Mouse (Mus musculus): ENCODE results near the gene 4932438H23Rik. TPM values are rescaled to one million over a fixed set of nuclear protein-coding genes. Genes with fewer than 3 reads are reported as not detected.

The 4932438H23Rik gene
- polyA plus RNA-seq, 1 experiment from 2014 or later, result 0.18 TPM

GRCm38 (mm10) chr16:91099444-91100065 lies 4.6 kb upstream of the 4932438H23Rik start:
- no peak overlapping the region for H3K9ac ChIP-seq
- H3K36me3 ChIP-seq, result no peaks in the 10 kb centered on the region
- no peaks in the 10 kb centered on the region for H3K9me3 ChIP-seq
- H3K4me2 ChIP-seq (replicated peaks), result no peak overlapping the region
- no peak for ATAC-seq (ENCODE audit: insufficient number of reproducible peaks, insufficient read depth, low FRiP score, low TSS enrichment)
- peaks cover 16% of the 10 kb centered on the region for H3K27me3 ChIP-seq
- no peaks in the 10 kb centered on the region; the same call in 1 of the 2 replicates for H3K4me1 ChIP-seq
- no peak overlapping the region for H3K27ac ChIP-seq
- 61% methylated on average over 16 of the region's 16 CpGs for WGBS
- no peak overlapping the region for H3K4me3 ChIP-seq

GRCm38 (mm10) chr16:91097858-91098257 lies 2.9 kb upstream of the 4932438H23Rik start:
- Histone ChIP-seq H3K9ac (no peak overlapping the region), H3K9me3 (no peaks in the 10 kb centered on the region), H3K4me1 (no peaks in the 10 kb centered on the region; the same call in 1 of the 2 replicates), H3K4me3 (no peak overlapping the region), H3K36me3 (no peaks in the 10 kb centered on the region), H3K27me3 (peaks cover 7% of the 10 kb centered on the region; the same call in 1 of the 2 replicates), H3K27ac (no peak overlapping the region), H3K4me2 (replicated peaks) (no peak overlapping the region)
- 88% methylated on average over 11 of the region's 11 CpGs for whole genome bisulfite sequencing
- ATAC-seq (ENCODE audit: insufficient number of reproducible peaks, insufficient read depth, low FRiP score, low TSS enrichment), result no peak

- ATAC-seq (ENCODE audit: insufficient number of reproducible peaks, insufficient read depth, low FRiP score, low TSS enrichment), result no peak
- no peak overlapping the region for H3K4me2 ChIP-seq (replicated peaks)
- no peak overlapping the region for H3K9ac ChIP-seq
- WGBS, result 87% methylated on average over 4 of the region's 4 CpGs
- H3K36me3 ChIP-seq, result no peaks in the 10 kb centered on the region
- H3K9me3 ChIP-seq, result no peaks in the 10 kb centered on the region
- no peak overlapping the region for H3K4me3 ChIP-seq
- no peaks in the 10 kb centered on the region; the same call in 1 of the 2 replicates for H3K4me1 ChIP-seq
- peaks cover 7% of the 10 kb centered on the region; the same call in 1 of the 2 replicates for H3K27me3 ChIP-seq
- H3K27ac ChIP-seq, result no peak overlapping the region
These were observed 2.1 kb upstream of the 4932438H23Rik start for GRCm38 (mm10) chr16:91096984-91097506.

- no peak for ATAC-seq (ENCODE audit: insufficient number of reproducible peaks, insufficient read depth, low FRiP score, low TSS enrichment)
- Histone ChIP-seq H3K4me3 (no peak overlapping the region), H3K27me3 (peaks cover 7% of the 10 kb centered on the region; the same call in 1 of the 2 replicates), H3K4me2 (replicated peaks) (no peak overlapping the region), H3K4me1 (no peaks in the 10 kb centered on the region; the same call in 1 of the 2 replicates), H3K9me3 (no peaks in the 10 kb centered on the region), H3K36me3 (no peaks in the 10 kb centered on the region), H3K9ac (no peak overlapping the region), H3K27ac (no peak overlapping the region)
- 88% methylated on average over 2 of the region's 2 CpGs for WGBS
These were observed 1.1 kb upstream of the 4932438H23Rik start for GRCm38 (mm10) chr16:91096016-91096415.

GRCm38 (mm10) chr16:91086642-91087306 lies 8.1 kb downstream of the 4932438H23Rik start:
- WGBS, result 64% methylated on average over 4 of the region's 4 CpGs
- no peak overlapping the region for H3K4me2 ChIP-seq (replicated peaks)
- no peaks in the 10 kb centered on the region for H3K27me3 ChIP-seq
- H3K9me3 ChIP-seq, result no peaks in the 10 kb centered on the region
- H3K9ac ChIP-seq, result no peak overlapping the region
- no peak overlapping the region for H3K27ac ChIP-seq
- no peak for ATAC-seq (ENCODE audit: insufficient number of reproducible peaks, insufficient read depth, low FRiP score, low TSS enrichment)
- no peak overlapping the region for H3K4me3 ChIP-seq
- H3K4me1 ChIP-seq, result peaks cover 6% of the 10 kb centered on the region; the same call in 1 of the 2 replicates
- no peaks in the 10 kb centered on the region for H3K36me3 ChIP-seq

- Histone ChIP-seq H3K4me3 (no peak overlapping the region), H3K9me3 (no peaks in the 10 kb centered on the region), H3K9ac (no peak overlapping the region), H3K4me1 (peaks cover 6% of the 10 kb centered on the region; the same call in 1 of the 2 replicates), H3K27me3 (no peaks in the 10 kb centered on the region), H3K27ac (no peak overlapping the region), H3K36me3 (no peaks in the 10 kb centered on the region), H3K4me2 (replicated peaks) (no peak overlapping the region)
- 55% methylated on average over 17 of the region's 17 CpGs for WGBS
- no peak for ATAC-seq (ENCODE audit: insufficient number of reproducible peaks, insufficient read depth, low FRiP score, low TSS enrichment)
These were observed 9.6 kb downstream of the 4932438H23Rik start for GRCm38 (mm10) chr16:91085239-91085825.

- H3K4me2 ChIP-seq (replicated peaks), result no peak overlapping the region
- no peaks in the 10 kb centered on the region for H3K27me3 ChIP-seq
- peaks cover 6% of the 10 kb centered on the region; the same call in 1 of the 2 replicates for H3K4me1 ChIP-seq
- H3K36me3 ChIP-seq, result no peaks in the 10 kb centered on the region
- ATAC-seq (ENCODE audit: insufficient number of reproducible peaks, insufficient read depth, low FRiP score, low TSS enrichment), result no peak
- no peaks in the 10 kb centered on the region for H3K9me3 ChIP-seq
- no peak overlapping the region for H3K9ac ChIP-seq
- H3K27ac ChIP-seq, result no peak overlapping the region
- H3K4me3 ChIP-seq, result no peak overlapping the region
- WGBS, result 73% methylated on average over 21 of the region's 21 CpGs
These were observed 10.3 kb downstream of the 4932438H23Rik start for GRCm38 (mm10) chr16:91084307-91085238.

GRCm38 (mm10) chr16:91083002-91083646 lies 11.8 kb downstream of the 4932438H23Rik start:
- Histone ChIP-seq H3K4me1 (peaks cover 6% of the 10 kb centered on the region; the same call in 1 of the 2 replicates), H3K4me2 (replicated peaks) (no peak overlapping the region), H3K27me3 (no peaks in the 10 kb centered on the region), H3K4me3 (no peak overlapping the region), H3K27ac (no peak overlapping the region), H3K36me3 (no peaks in the 10 kb centered on the region), H3K9ac (no peak overlapping the region), H3K9me3 (no peaks in the 10 kb centered on the region)
- ATAC-seq (ENCODE audit: insufficient number of reproducible peaks, insufficient read depth, low FRiP score, low TSS enrichment), result no peak
- 70% methylated on average over 4 of the region's 4 CpGs for WGBS

GRCm38 (mm10) chr16:91081508-91081907 lies 13.4 kb downstream of the 4932438H23Rik start:
- Histone ChIP-seq H3K4me2 (replicated peaks) (no peak overlapping the region), H3K4me1 (peaks cover 6% of the 10 kb centered on the region; the same call in 1 of the 2 replicates), H3K9me3 (no peaks in the 10 kb centered on the region), H3K4me3 (no peak overlapping the region), H3K27me3 (no peaks in the 10 kb centered on the region), H3K9ac (no peak overlapping the region), H3K36me3 (no peaks in the 10 kb centered on the region), H3K27ac (no peak overlapping the region)
- ATAC-seq (ENCODE audit: insufficient number of reproducible peaks, insufficient read depth, low FRiP score, low TSS enrichment), result no peak
- 23% methylated on average over 11 of the region's 12 CpGs for WGBS

GRCm38 (mm10) chr16:91076180-91076579 lies 18.7 kb downstream of the 4932438H23Rik start:
- Histone ChIP-seq H3K4me2 (replicated peaks) (no peak overlapping the region), H3K27ac (no peak overlapping the region), H3K27me3 (no peaks in the 10 kb centered on the region), H3K9me3 (no peaks in the 10 kb centered on the region), H3K9ac (no peak overlapping the region), H3K4me3 (no peak overlapping the region), H3K4me1 (no peaks in the 10 kb centered on the region), H3K36me3 (no peaks in the 10 kb centered on the region)
- ATAC-seq (ENCODE audit: insufficient number of reproducible peaks, insufficient read depth, low FRiP score, low TSS enrichment), result no peak
- 76% methylated on average over 5 of the region's 5 CpGs for WGBS
